Mouse (Mus musculus) erythroblast, adult 5-6 weeks (primary cell): Measurements from ENCODE around the gene Rab33b. TPM values are rescaled to one million over a fixed set of nuclear protein-coding genes. Genes with fewer than 3 reads are reported as not detected.

Source experiments
- ATAC-seq: replicated peaks from 2 replicates; pipeline ENCODE4 v1.8.0; 2016; ENCODE audit warnings: moderate number of reproducible peaks, mild to moderate bottlenecking, moderate TSS enrichment, inconsistent platforms; ENCODE audit not compliant: poor library complexity, low FRiP score, severe bottlenecking
- total RNA-seq, 2 experiments: library from RNA; stranded (forward) in 1 of 2; stranded (reverse) in 1 of 2; fragments of 150-400 nt in 1 of 2; fragments of 200-764, 138-1000 nt in 1 of 2; gene quantifications; 2 replicates each; pipeline versions ENCODE4 v1.2.3 to v1.2.4; 2015 to 2017; ENCODE audit warnings: low replicate concordance in 2 of 2

Gene Rab33b
- total RNA-seq, 2 experiments from 2014 or later, result 0.38 to 1.3 TPM

DNA sequence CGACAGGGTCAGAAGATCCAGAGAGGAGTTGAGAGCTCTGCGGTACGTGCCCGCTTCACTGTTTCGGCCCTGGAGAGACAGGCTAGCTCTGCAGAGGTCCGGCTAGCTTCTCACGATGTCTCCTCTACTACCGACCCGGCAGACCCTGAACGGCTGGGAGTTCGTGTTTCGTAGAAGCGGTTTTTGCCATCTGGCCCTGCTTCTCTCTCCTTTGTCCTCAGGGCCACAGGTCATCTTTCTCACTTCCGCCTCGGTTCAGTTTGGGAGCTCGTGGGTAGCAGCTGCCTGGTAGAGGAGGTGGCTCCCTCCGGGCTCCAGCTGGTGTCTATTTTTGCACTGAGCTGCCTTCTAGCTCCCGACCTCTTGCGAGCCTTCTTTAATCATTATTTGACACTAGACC, 21.7 kb downstream of the Rab33b start:
- no peak for ATAC-seq

DNA sequence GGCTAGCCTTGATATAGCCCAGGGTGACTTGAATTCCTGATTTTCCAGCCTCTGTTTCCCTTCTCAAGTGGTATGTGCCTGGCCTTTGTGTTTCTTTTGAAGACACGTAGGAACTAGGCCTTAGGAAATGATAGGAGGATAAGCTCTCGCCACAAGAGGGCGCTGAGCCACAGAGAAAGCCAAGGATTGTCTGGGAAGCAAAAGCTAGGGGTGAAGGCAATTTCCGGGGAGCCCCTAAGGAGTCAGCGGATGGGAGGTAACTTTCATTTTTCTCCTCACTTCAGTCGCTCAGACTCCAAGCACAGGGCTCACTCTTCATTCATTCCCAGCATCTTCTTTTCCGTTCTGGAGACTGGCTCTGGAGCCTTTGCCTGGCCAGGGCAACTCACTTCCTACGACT, 27.2 kb downstream of the Rab33b start:
- peak; percentile 76 for ATAC-seq

DNA sequence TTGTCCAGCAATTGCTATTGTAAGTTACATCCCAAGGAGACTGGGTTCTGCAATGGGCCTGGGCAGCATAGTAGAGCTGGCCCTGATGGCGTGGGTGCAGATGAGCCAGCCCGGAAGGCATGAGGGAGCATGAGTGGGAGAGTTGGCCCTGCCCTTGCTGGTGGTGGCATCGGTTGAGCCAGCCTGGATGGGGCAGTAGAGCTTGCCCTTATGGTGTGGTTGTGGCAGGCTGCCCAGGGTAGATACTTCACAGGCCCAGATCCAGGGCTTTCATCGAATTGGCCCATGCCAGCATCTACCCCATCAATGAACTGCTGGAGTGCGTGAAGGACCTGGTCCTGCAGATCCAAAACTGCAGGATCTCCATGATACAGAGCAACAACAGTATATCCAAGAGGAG, 28.3 kb downstream of the Rab33b start:
- ATAC-seq, result no peak

DNA sequence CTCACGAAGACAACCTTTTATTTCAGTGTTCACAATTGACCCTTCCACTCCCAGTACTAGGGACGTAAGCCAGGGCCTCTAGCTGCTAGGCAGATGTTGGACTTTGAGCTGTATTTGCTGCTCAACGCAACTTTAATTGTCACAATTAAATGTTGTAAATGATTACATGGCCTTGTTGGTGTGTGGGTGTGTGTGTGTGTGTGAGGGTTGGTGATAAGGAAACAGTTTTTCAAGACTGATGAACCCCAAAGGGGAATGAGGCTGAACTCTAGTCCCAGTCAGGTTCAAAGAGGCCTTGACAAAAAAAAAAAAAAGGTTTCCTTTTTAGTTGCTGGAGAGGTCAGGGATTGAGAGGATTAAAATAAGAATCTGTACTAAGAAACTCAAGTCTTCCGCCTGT, 33.7 kb downstream of the Rab33b start:
- no peak for ATAC-seq

DNA sequence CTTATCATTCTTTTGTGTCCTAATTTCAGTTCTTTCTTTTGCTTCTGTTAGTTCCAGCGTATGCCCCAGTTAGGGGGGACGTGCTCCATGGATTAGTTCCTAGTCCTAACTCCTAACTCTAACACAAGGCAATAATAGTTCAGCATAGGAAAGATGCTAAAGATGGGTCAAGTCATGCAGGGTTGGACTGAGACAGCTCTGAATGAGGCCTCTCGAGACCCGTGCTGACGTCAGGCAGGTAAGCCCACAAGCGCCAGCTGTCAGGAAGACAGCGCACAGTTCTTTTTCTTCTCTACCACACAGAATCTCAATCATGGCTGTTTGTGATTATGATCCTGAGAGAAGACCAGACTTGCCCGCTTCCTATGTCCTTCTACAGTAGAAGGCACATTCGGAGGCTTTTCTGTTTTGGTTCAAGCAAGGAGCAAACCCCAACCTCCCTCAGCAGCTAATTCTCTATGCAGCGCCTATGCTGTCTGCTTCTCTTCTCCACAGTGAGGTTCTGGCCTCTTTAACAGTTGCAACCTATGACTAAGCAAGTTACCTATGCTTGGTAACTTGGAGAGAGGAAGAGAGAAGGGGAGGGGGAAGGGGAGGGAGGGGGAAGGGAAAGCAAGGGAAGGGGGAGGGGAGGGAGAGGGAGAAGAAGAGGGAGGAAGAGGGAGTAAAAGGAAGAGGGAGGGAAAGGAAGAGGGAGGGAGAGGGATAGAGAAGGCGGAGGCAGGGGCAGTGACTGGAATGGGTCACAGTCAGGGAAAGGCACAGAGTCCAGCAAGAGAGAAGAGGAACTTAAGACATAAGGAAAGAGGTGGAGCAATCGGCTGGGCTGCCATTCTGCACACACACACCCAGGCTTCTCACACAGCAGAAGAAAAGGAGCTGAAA, 34.4 kb downstream of the Rab33b start:
- ATAC-seq, result 0 out of 2 replicates have a peak, but pooled peaks have one; percentile 22

DNA sequence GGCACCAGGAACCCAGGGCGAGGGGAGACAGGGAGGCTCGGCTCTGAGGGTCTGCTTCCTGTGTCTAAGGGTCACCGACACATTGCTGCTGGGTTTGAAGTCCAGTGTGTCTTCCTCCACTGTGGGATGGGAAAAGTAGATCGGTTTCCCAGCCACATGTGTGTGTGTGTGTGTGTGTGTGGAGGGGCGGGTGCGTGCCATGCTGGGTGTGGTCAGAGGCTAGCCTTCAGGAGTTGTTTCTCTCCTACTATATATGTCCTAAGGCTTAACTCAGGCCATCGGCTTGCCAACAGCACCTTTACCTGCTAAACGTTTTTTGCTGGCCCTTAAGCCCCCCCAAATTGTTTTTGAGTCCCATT, 35.0 kb downstream of the Rab33b start:
- ATAC-seq, result peak; percentile 67

DNA sequence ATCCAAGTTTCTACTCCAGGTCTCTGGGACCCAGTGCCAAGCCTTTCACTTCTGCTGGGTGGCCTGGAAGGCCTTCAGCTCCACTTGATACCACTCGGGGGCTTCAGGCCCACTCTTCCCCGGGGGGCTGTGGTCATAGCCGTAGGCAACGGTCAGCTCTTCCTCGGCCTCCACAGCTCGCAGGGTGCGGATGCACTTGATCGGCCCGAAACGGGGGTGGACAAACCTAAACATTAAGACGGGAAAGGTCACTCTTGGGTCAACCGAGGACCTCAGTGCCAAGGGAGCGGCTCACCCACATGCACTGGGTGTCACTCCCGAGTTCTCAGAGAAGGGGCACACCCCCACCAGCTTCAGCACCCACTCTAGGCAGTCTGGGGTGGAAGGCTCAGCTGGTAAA, 37.5 kb downstream of the Rab33b start:
- ATAC-seq, result no peak

DNA sequence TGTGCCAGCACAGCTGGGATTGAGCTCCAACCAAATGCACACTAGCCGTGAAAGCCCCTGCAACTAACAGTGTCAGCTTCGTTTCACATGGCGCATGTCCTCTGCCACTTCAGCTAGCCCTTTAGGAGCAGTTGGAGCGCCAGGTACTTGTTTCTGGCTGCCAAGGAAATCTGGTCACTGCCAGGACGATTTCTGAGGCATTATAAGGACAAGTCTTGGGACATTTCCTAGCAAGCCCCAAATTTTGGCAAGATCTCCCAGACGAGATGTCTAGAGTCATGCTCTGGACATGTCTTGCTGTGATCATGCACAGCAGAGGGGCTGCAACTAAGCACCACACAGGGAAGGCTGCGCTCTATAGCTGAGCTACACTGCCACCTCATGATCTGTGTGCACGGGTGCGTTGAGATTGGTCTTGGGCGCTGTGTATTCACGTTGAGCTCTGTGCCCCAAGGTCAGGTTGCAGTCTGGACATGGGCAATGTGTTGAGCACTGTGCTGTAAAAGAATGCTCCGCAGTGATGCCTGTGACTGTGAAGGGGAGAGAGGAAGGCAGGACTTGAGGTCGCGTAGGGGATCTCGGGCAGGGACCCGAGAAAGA, 41.6 kb downstream of the Rab33b start:
- ATAC-seq, result no peak

DNA sequence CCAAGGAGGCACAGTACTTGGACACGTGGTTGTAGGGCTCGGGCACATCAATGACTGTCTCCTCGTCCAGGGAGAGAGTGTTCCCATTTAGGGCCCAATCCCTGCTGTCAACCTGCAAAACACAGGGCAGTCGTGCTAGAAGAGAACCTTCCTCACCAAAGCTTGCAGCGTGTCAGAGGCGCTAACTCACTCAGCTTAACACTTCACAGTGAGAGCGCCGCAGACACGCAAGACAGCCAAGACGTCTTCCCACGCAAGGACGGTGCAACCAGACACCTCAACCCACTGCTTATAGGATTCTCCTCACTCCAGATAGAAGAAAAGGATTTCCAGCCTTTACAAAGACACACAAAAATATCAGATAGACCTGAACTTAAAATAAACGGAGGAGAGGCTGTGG, 43.2 kb downstream of the Rab33b start:
- no peak for ATAC-seq

DNA sequence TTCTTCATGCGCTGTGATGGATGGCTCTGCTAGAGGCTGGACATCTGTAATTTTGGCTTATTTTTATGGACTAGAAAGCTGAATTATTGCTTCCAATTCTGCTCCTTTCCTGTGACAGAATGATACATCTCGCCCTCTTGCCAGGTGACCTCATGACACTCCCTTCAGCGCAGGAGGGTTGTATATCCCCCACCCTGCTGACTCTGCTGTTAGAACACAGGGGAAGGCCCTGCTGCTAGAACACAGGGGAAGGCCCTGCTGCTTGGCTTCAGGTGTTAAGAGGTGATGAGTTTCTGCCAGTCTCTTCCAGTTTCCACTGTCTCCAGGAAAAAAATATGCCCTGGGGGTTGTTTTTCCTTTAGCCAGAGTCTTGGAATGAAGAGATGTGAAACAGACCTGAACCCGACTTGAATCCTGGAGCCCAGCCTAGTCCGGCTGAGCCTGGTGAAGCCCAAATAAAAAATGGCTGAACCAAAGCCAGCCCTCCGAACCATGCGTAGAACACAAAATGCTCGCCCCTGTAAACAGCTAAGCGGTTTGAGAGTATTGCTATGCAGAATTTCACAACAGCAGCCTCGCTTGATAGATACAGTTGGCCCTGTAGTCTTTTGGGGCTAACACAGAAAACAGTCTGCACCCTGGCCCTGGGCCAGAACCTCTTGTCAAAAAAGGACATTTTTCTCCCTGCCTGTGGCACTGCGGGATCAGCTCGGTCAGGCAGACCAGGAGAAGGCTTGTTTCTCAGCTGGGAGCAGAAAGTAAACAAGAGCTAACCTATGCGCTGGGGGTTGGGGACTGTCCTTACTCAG, 48.0 kb downstream of the Rab33b start:
- ATAC-seq, result no peak

DNA sequence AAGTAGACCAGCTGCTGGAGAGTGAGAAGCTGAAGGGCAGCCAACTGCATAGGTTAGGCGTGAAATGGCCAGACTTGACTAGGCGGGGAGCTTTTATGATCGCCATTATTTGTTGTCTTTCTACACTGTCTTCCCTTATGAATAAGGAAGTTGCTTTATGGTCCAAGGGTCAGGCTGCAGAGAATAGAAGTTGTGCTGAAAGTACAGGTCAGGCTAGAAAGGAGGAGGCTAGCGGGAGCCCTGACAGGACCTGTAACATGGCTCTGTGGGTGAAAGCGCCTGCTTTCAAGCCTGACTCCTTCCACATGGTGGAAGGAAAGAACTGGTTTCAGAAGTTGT, 48.5 kb downstream of the Rab33b start:
- ATAC-seq, result no peak

DNA sequence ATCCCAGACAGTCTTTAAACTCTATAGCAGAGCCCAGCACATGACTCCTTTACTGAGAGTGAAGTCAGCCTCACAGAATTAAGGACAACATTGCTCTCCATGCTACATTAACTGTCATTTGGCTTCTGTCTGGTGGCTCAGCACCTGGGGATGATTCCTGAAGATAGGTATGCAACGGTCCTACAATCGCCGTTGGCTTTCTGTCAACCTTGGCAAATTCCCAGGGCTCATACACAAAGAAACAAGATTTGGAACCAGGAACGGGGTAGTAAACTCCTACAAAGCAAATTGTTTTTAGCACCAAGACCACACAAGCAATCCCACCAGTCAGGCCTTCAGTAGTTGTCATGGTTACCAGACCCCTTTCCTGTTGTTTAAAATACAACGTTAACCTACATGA, 49.9 kb downstream of the Rab33b start:
- no peak for ATAC-seq

DNA sequence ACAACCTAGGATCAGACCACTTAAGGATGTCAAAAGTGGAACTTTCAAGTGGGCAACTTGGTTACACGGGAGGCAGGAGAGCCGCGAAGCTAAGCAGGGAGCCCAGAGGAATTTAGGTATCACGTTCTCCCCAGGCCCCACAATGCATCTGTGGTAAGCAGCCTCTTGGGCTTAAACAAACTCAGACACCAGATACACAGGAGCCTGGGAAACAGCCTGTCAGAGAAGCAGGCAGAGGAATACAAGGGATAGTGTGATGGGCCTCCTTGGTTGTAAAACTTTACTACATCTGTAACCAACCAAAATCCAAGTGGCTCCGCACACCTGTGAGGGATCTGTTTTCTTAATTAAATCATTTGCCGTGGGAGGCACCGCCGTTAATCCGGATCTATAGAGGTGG, 50.3 kb downstream of the Rab33b start:
- no peak for ATAC-seq

DNA sequence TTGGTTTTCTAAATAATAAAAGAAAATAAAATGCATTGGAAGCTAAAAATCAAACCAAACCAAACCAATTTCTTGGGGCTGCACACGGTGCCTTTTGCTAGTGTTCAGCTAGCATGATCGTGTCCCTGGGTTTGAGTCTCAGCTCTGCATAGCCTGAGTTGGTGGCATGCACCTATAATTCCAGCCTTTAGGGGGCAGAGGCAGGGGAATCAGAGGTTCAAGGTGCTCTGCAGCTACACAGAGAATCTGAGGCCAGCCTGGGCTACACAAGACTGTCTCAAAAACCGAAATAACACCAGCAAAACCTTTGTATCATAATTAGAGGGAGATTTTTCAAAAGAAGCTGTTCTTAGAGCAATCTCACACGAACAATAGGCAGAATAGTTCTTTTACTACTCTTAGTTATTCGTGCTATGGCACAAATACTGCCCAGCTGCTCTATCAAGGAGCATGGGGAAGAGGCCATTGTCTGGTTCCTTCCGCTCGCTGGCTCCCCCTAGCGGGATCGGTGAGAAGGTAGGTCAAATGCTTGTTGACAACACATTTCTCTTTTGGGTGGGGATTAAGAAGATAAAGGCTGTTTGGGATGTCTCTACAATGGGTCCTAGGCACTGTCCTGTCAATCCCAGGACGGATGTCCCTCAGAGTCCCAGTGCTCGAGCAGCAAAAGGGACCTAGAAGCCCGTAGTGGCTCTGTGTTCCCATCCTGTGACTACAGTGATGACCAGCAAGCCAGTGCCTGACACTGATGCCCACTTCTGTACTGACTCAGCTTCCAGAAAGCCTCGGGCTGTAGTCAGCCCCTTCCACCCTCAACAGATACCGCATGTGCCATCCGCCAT, 56.1 kb downstream of the Rab33b start:
- peak; percentile 66 for ATAC-seq

DNA sequence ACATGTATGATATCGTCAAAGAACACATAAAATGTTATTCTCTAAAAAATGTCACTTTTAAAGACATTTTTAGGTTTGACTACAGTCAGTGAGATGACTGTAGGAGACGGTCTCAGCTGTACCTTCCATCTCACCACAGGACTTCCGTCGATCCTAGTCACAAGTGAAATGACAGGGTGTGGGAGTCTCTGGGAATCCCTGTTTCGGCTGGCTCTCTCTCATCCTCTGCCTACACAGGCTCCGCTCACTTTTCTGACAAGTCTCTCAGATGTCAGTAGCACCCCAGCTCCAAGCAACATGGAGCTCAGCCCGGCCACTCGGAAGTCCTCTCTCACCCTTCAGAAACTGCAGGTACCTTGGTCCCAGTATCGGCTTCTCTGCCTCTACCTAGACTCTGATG, 56.9 kb downstream of the Rab33b start:
- ATAC-seq, result no peak

DNA sequence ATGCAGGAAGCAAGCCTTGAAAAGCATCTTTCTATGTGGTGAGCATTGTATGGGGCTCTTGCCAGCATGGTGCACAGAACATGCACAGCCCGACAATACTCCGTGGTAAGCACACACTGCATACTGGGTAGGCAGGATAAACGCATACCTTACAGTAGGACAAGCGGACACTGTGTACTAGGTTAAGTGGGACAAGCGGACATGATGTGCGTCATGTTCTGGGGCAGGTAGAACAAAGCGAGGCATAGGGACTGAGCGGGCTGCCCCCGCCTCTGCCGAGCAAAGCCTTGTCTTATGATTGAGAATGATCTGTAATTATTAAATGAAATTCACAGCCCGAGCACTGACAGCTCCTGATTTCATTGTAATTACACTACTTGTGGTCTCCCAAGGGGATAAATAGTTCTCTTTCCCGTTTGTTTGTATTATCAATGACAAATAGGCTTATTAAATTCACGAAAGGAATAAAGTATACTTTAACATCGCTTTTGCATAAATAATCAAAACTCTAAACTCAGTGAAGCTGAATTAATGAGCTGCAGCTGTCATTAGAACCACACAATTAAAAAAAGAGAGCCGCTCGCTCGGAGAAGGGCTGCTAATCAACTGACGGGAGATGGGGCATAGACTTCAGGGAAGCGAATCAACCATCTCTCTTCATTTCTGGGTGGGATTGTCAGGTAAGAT, 60.9 kb downstream of the Rab33b start:
- no peak for ATAC-seq
